Mouse (Mus musculus): ENCODE data around the gene Dis3l. TPM values are rescaled to one million over a fixed set of nuclear protein-coding genes. Genes with fewer than 3 reads are reported as not detected.
A peak's percentile ranks its signal among the peaks of the same experiment; 100 is the strongest.

Dis3l gene
- polyA plus RNA-seq, 1 experiment from 2014 or later: 24.0 TPM

GRCm38 (mm10) chr9:64351191-64351590 lies 10.1 kb upstream of the Dis3l start:
- Histone ChIP-seq H3K4me1 (no peaks in the 10 kb centered on the region), H3K4me3 (no peak overlapping the region), H3K27me3 (no peaks in the 10 kb centered on the region), H3K36me3 (no peaks in the 10 kb centered on the region), H3K4me2 (replicated peaks) (no peak overlapping the region), H3K27ac (replicated peaks) (no peak overlapping the region), H3K9ac (replicated peaks) (no peak overlapping the region), H3K9me3 (no peaks in the 10 kb centered on the region)
- ATAC-seq (ENCODE audit: low FRiP score, low read depth): no peak
- 52% methylated on average over 3 of the region's 3 CpGs for WGBS

GRCm38 (mm10) chr9:64349490-64349889 lies 8.4 kb upstream of the Dis3l start:
- WGBS: 71% methylated on average over 5 of the region's 5 CpGs
- no peak overlapping the region for H3K27ac ChIP-seq (replicated peaks)
- H3K9me3 ChIP-seq: no peaks in the 10 kb centered on the region
- no peak overlapping the region for H3K4me2 ChIP-seq (replicated peaks)
- H3K4me3 ChIP-seq: no peak overlapping the region
- H3K27me3 ChIP-seq: no peaks in the 10 kb centered on the region
- no peak overlapping the region for H3K9ac ChIP-seq (replicated peaks)
- no peaks in the 10 kb centered on the region for H3K4me1 ChIP-seq
- no peaks in the 10 kb centered on the region for H3K36me3 ChIP-seq
- no peak for ATAC-seq (ENCODE audit: low FRiP score, low read depth)

GRCm38 (mm10) chr9:64347377-64347776 lies 6.3 kb upstream of the Dis3l start:
- no peak for ATAC-seq (ENCODE audit: low FRiP score, low read depth)
- Histone ChIP-seq H3K9me3 (no peaks in the 10 kb centered on the region), H3K36me3 (no peaks in the 10 kb centered on the region), H3K4me2 (replicated peaks) (no peak overlapping the region), H3K4me1 (no peaks in the 10 kb centered on the region), H3K4me3 (no peak overlapping the region), H3K27me3 (no peaks in the 10 kb centered on the region), H3K9ac (replicated peaks) (no peak overlapping the region), H3K27ac (replicated peaks) (no peak overlapping the region)
- whole genome bisulfite sequencing: 0% methylated on average over 1 of the region's 1 CpGs

GRCm38 (mm10) chr9:64345931-64346330 lies 4.8 kb upstream of the Dis3l start:
- WGBS: 64% methylated on average over 5 of the region's 5 CpGs
- Histone ChIP-seq H3K9ac (replicated peaks) (no peak overlapping the region), H3K36me3 (no peaks in the 10 kb centered on the region), H3K27me3 (no peaks in the 10 kb centered on the region), H3K27ac (replicated peaks) (no peak overlapping the region), H3K4me2 (replicated peaks) (no peak overlapping the region), H3K9me3 (no peaks in the 10 kb centered on the region), H3K4me1 (peaks cover 4% of the 10 kb centered on the region; the same call in 1 of the 2 replicates), H3K4me3 (no peak overlapping the region)
- no peak for ATAC-seq (ENCODE audit: low FRiP score, low read depth)

GRCm38 (mm10) chr9:64343656-64344055 lies 2.6 kb upstream of the Dis3l start:
- Histone ChIP-seq H3K9me3 (no peaks in the 10 kb centered on the region), H3K27ac (replicated peaks) (no peak overlapping the region), H3K4me2 (replicated peaks) (no peak overlapping the region), H3K9ac (replicated peaks) (no peak overlapping the region), H3K36me3 (no peaks in the 10 kb centered on the region), H3K4me1 (peaks cover 15% of the 10 kb centered on the region), H3K27me3 (no peaks in the 10 kb centered on the region), H3K4me3 (no peak overlapping the region)
- no peak for ATAC-seq (ENCODE audit: low FRiP score, low read depth)
- WGBS: 89% methylated on average over 2 of the region's 2 CpGs

GRCm38 (mm10) chr9:64341671-64342070 lies 583 bp upstream of the Dis3l start:
- Histone ChIP-seq H3K9me3 (no peaks in the 10 kb centered on the region), H3K4me2 (replicated peaks) (peak overlapping the region; percentile 63), H3K4me1 (peaks cover 15% of the 10 kb centered on the region), H3K4me3 (no peak overlapping the region), H3K36me3 (no peaks in the 10 kb centered on the region), H3K9ac (replicated peaks) (no peak overlapping the region), H3K27me3 (no peaks in the 10 kb centered on the region), H3K27ac (replicated peaks) (peak overlapping the region; percentile 99; the same call in 1 of the 2 replicates)
- ATAC-seq (ENCODE audit: low FRiP score, low read depth): no peak
- WGBS: 93% methylated on average over 8 of the region's 8 CpGs

GRCm38 (mm10) chr9:64340351-64341253 lies 486 bp downstream of the Dis3l start:
- Histone ChIP-seq H3K36me3 (0 out of 2 replicates have a peak, but pooled peaks cover 6% of the 10 kb centered on the region), H3K27me3 (no peaks in the 10 kb centered on the region), H3K9me3 (no peaks in the 10 kb centered on the region), H3K9ac (replicated peaks) (peak overlapping the region; percentile 96), H3K4me1 (peaks cover 15% of the 10 kb centered on the region), H3K4me2 (replicated peaks) (peak overlapping the region; percentile 63), H3K27ac (replicated peaks) (peak overlapping the region; percentile 99), H3K4me3 (peak overlapping the region; percentile 64)
- under 1% methylated on average over 73 of the region's 85 CpGs for WGBS
- peak; percentile 93 for ATAC-seq (ENCODE audit: low FRiP score, low read depth)

GRCm38 (mm10) chr9:64339361-64339760 lies 1.7 kb downstream of the Dis3l start:
- Histone ChIP-seq H3K9ac (replicated peaks) (no peak overlapping the region), H3K4me3 (no peak overlapping the region), H3K27ac (replicated peaks) (no peak overlapping the region; the same call in 1 of the 2 replicates), H3K36me3 (0 out of 2 replicates have a peak, but pooled peaks cover 8% of the 10 kb centered on the region), H3K4me2 (replicated peaks) (peak overlapping the region; percentile 63), H3K4me1 (peaks cover 15% of the 10 kb centered on the region), H3K27me3 (no peaks in the 10 kb centered on the region), H3K9me3 (no peaks in the 10 kb centered on the region)
- no peak for ATAC-seq (ENCODE audit: low FRiP score, low read depth)
- 25% methylated on average over 8 of the region's 8 CpGs for WGBS

GRCm38 (mm10) chr9:64335825-64336224 lies 5.3 kb downstream of the Dis3l start:
- H3K4me3 ChIP-seq: no peak overlapping the region
- WGBS: 88% methylated on average over 6 of the region's 6 CpGs

GRCm38 (mm10) chr9:64323976-64324375 lies 17.1 kb downstream of the Dis3l start:
- no peaks in the 10 kb centered on the region for H3K4me1 ChIP-seq
- 92% methylated on average over 7 of the region's 7 CpGs for WGBS
- ATAC-seq (ENCODE audit: low FRiP score, low read depth): no peak
- no peak overlapping the region for H3K4me3 ChIP-seq
- no peak overlapping the region for H3K27ac ChIP-seq (replicated peaks)
- H3K9me3 ChIP-seq: no peaks in the 10 kb centered on the region
- no peak overlapping the region for H3K4me2 ChIP-seq (replicated peaks)
- H3K36me3 ChIP-seq: peaks cover 78% of the 10 kb centered on the region
- H3K9ac ChIP-seq (replicated peaks): no peak overlapping the region
- no peaks in the 10 kb centered on the region for H3K27me3 ChIP-seq

More at GRCm38 (mm10) chr9:64335825-64336224, 5.3 kb downstream of the Dis3l start:
- no peaks in the 10 kb centered on the region for H3K9me3 ChIP-seq
- no peak overlapping the region for H3K4me2 ChIP-seq (replicated peaks)
- no peak for ATAC-seq (ENCODE audit: low FRiP score, low read depth)
- no peak overlapping the region for H3K9ac ChIP-seq (replicated peaks)
- no peaks in the 10 kb centered on the region for H3K27me3 ChIP-seq
- H3K36me3 ChIP-seq: 0 out of 2 replicates have a peak, but pooled peaks cover 8% of the 10 kb centered on the region
- no peak overlapping the region for H3K27ac ChIP-seq (replicated peaks)
- H3K4me1 ChIP-seq: peaks cover 10% of the 10 kb centered on the region

- no peaks in the 10 kb centered on the region for H3K27me3 ChIP-seq
Observed at GRCm38 (mm10) chr9:64316986-64317385, 24.1 kb downstream of the Dis3l start.

GRCm38 (mm10) chr9:64314696-64315095 lies 26.4 kb downstream of the Dis3l start:
- no peak overlapping the region for H3K4me3 ChIP-seq
- H3K27ac ChIP-seq (replicated peaks): no peak overlapping the region
- 97% methylated on average over 6 of the region's 6 CpGs for WGBS
- H3K4me2 ChIP-seq (replicated peaks): no peak overlapping the region
- no peaks in the 10 kb centered on the region for H3K27me3 ChIP-seq
- H3K9ac ChIP-seq (replicated peaks): no peak overlapping the region
- H3K9me3 ChIP-seq: no peaks in the 10 kb centered on the region
- no peaks in the 10 kb centered on the region for H3K4me1 ChIP-seq
- no peak for ATAC-seq (ENCODE audit: low FRiP score, low read depth)
- peaks cover 57% of the 10 kb centered on the region for H3K36me3 ChIP-seq

More at GRCm38 (mm10) chr9:64316986-64317385, 24.1 kb downstream of the Dis3l start:
- no peak for ATAC-seq (ENCODE audit: low FRiP score, low read depth)
- Histone ChIP-seq H3K36me3 (peaks cover 64% of the 10 kb centered on the region), H3K27ac (replicated peaks) (no peak overlapping the region), H3K9ac (replicated peaks) (no peak overlapping the region), H3K4me1 (no peaks in the 10 kb centered on the region), H3K4me3 (no peak overlapping the region), H3K9me3 (no peaks in the 10 kb centered on the region), H3K4me2 (replicated peaks) (no peak overlapping the region)
- 96% methylated on average over 5 of the region's 5 CpGs for WGBS

All from midbrain, embryonic 12.5 days (tissue).